In the genomic region with DNA sequence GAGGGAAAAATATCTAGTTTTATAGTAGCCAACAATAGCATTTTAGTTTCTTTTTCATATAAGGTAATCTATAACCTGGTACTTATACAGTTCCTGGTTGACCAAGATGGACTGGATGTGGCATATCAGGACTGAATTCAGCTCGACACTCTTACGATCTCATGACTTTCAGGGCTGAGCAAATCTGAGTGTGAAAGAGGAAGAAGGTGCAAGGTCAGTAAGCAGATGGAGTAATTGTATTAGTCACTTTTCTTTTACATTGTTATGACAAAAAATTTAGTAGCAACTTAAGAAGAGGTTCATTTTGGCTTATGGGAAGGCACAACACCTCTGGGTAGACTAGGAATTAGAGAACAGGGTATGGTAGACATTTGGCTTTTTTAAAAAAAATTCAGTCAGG, we compare ENCODE assay signal across 30 mouse cellular contexts. TPM values are rescaled to one million over a fixed set of nuclear protein-coding genes. Genes with fewer than 3 reads are reported as not detected.
"Had no signal": no experiment of that assay in that cellular context is flagged by ENCODE, and none has a peak within 500 bp of the region (broad histone marks: within the 10 kb centered on the region; RNA-seq: fewer than 3 reads in every experiment).

No protein-coding gene starts in this region.

- ATAC-seq: hindbrain, postnatal 0 days; intestine, embryonic 16.5 days; liver, embryonic 12.5 days had no signal

- H3K27ac ChIP-seq: heart, adult 2 months; heart, embryonic 13.5 days; heart, embryonic 15.5 days; hindbrain, embryonic 13.5 days; hindbrain, embryonic 15.5 days; hindbrain, postnatal 0 days; kidney, embryonic 15.5 days; kidney, postnatal 0 days; layer of hippocampus, adult 2 months; limb, embryonic 13.5 days; limb, embryonic 15.5 days; liver, embryonic 12.5 days had no signal

- H3K9ac ChIP-seq: heart, embryonic 13.5 days; heart, embryonic 15.5 days; hindbrain, embryonic 13.5 days; hindbrain, embryonic 15.5 days; kidney, embryonic 15.5 days; limb, embryonic 13.5 days; limb, embryonic 15.5 days; liver, embryonic 12.5 days had no signal

- H3K36me3 ChIP-seq: heart, embryonic 13.5 days; heart, embryonic 15.5 days; hindbrain, embryonic 13.5 days; hindbrain, embryonic 15.5 days; kidney, embryonic 15.5 days; limb, embryonic 13.5 days; limb, embryonic 15.5 days; liver, embryonic 12.5 days had no signal

- H3K9me3 ChIP-seq: heart, embryonic 13.5 days; heart, embryonic 15.5 days; hindbrain, embryonic 13.5 days; hindbrain, embryonic 15.5 days; kidney, embryonic 15.5 days; limb, embryonic 13.5 days; limb, embryonic 15.5 days; liver, embryonic 12.5 days had no signal

- H3K4me3 ChIP-seq: heart, adult 2 months; heart, embryonic 13.5 days; heart, embryonic 15.5 days; hindbrain, embryonic 13.5 days; hindbrain, embryonic 15.5 days; kidney, embryonic 15.5 days; layer of hippocampus, adult 2 months; limb, embryonic 13.5 days; limb, embryonic 15.5 days; liver, embryonic 12.5 days had no signal

- DNase-seq: gastrocnemius, postnatal 14 days; heart, adult 2 months; heart, postnatal 14 days; heart, postnatal 36 days; kidney, adult 11 months; kidney, adult 2 months; kidney, adult 9 months; kidney, postnatal 25 days; kidney, postnatal 4 days; left cerebral cortex, postnatal 4 days had no signal

- H3K27me3 ChIP-seq: heart, embryonic 15.5 days; hindbrain, embryonic 13.5 days; hindbrain, embryonic 15.5 days; limb, embryonic 13.5 days; limb, embryonic 15.5 days; liver, embryonic 12.5 days had no signal

- H3K4me1 ChIP-seq: heart, embryonic 13.5 days; heart, embryonic 15.5 days; hindbrain, embryonic 13.5 days; hindbrain, embryonic 15.5 days; kidney, embryonic 15.5 days; limb, embryonic 13.5 days; limb, embryonic 15.5 days; liver, embryonic 12.5 days had no signal

- H3K4me2 ChIP-seq: heart, embryonic 11.5 days; heart, embryonic 13.5 days; heart, embryonic 15.5 days; hindbrain, embryonic 13.5 days; hindbrain, embryonic 15.5 days; kidney, embryonic 15.5 days; limb, embryonic 13.5 days; limb, embryonic 15.5 days; liver, embryonic 12.5 days had no signal

RNA-seq across cellular contexts. Expression of a gene that starts 20.1 kb away (rescaled TPM):
- total RNA-seq: gastrocnemius, adult 18-20 months; gastrocnemius, postnatal 4 days; heart, adult 2 months; heart, postnatal 14 days; heart, postnatal 36 days; hematopoietic stem cell, adult 5-6 weeks; layer of hippocampus, adult 2 months; layer of hippocampus, postnatal 10 days; layer of hippocampus, postnatal 25 days; left cerebral cortex, postnatal 4 days had no signal
- polyA plus RNA-seq: heart, adult 2 months; hindbrain, embryonic 13.5 days; limb, embryonic 11.5 days; liver, adult 2 months; liver, embryonic 12.5 days had no signal
